Mouse (Mus musculus): ENCODE results near the gene Vangl1.

GRCm38 (mm10) chr3:102145645-102146386 lies 58.7 kb downstream of the Vangl1 start:
- no peak for TF ChIP-seq CTCF (IDR thresholded peaks at IDR 0.05; ENCODE audit: borderline replicate concordance, control insufficient read depth, extremely low read depth, insufficient read depth, low read length, poor library complexity)
- no peak for TF ChIP-seq POLR2A (IDR thresholded peaks at IDR 0.05; ENCODE audit: control insufficient read depth, extremely low read depth, insufficient read depth, low read length, poor library complexity)
